Mouse (Mus musculus): ENCODE measurements at regions not wholly inside any gene's neighbourhood (a gene's known extent, or its start where the extent isn't known, plus 50 kb on each side); places are given as distances from the start of the nearest gene placed in this dataset.

- TF ChIP-seq CTCF (IDR thresholded peaks at IDR 0.05; ENCODE audit: low read depth) (no peak), EP300 (optimal IDR thresholded peaks at IDR 0.05) (no peak)
Measured at GRCm38 (mm10) chr6:140191341-140191740, 150.1 kb upstream of the Plcz1 start.

All from stomach, postnatal 0 days (tissue).